Comparison of ENCODE assay signal across 19 mouse cellular contexts in the genomic region with DNA sequence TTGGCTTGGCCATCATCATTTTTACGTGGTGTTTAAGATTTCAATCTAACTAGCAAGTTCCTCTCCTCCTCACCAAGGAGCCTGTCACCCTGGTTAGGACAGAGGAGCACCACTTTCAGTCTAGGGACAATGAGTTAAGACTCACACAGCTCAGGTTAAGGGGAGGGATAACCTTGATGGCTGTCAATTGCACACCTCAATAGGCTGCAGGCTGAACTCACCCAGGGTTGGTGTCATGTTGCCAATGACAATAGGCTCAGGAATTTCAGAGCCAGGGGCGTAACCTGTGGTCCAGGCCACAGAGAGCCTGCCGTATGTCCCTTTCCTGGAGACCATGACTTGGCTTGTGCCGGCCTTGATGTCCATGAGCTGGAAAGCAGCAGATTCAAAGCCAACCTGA.
"Had no signal": no experiment of that assay in that cellular context is flagged by ENCODE, and none has a peak within 500 bp of the region (broad histone marks: within the 10 kb centered on the region; RNA-seq: fewer than 3 reads in every experiment).

No protein-coding gene starts in this region.

- H3K27me3 ChIP-seq: liver, embryonic 13.5 days; midbrain, embryonic 12.5 days; midbrain, embryonic 15.5 days; neural tube, embryonic 12.5 days; neural tube, embryonic 15.5 days; stomach, embryonic 15.5 days had no signal

- H3K27ac ChIP-seq: kidney, postnatal 0 days; left cerebral cortex, adult 2 months; liver, embryonic 13.5 days; macrophage; midbrain, embryonic 12.5 days; midbrain, embryonic 15.5 days; neural tube, embryonic 12.5 days; neural tube, embryonic 15.5 days; stomach, embryonic 15.5 days had no signal

- H3K9me3 ChIP-seq: liver, embryonic 13.5 days; midbrain, embryonic 12.5 days; midbrain, embryonic 15.5 days; neural tube, embryonic 12.5 days; neural tube, embryonic 15.5 days; stomach, embryonic 15.5 days had no signal

- H3K4me3 ChIP-seq: left cerebral cortex, adult 2 months; liver, embryonic 13.5 days; midbrain, embryonic 12.5 days; midbrain, embryonic 15.5 days; neural tube, embryonic 12.5 days; neural tube, embryonic 15.5 days; stomach, embryonic 15.5 days had no signal

- ATAC-seq: lung, postnatal 0 days; midbrain, embryonic 15.5 days had no signal

- H3K4me2 ChIP-seq: liver, embryonic 13.5 days; lung, embryonic 14.5 days; midbrain, embryonic 12.5 days; midbrain, embryonic 15.5 days; neural tube, embryonic 12.5 days; neural tube, embryonic 15.5 days; stomach, embryonic 15.5 days had no signal

- DNase-seq: kidney, adult 8-10 months; kidney, postnatal 36 days; layer of hippocampus, postnatal 36 days; liver, embryonic 13.5 days; lung, embryonic 14.5 days; right cerebral cortex, adult 18-20 months; right cerebral cortex, postnatal 14 days; spleen, adult 18-20 months; thymus, postnatal 14 days; thymus, postnatal 4 days had no signal

- H3K9ac ChIP-seq: liver, embryonic 13.5 days; lung, embryonic 14.5 days; midbrain, embryonic 12.5 days; midbrain, embryonic 15.5 days; neural tube, embryonic 12.5 days; neural tube, embryonic 15.5 days; stomach, embryonic 15.5 days had no signal

- H3K4me1 ChIP-seq: liver, embryonic 13.5 days; midbrain, embryonic 12.5 days; midbrain, embryonic 15.5 days; neural tube, embryonic 12.5 days; neural tube, embryonic 15.5 days; stomach, embryonic 15.5 days had no signal

- H3K36me3 ChIP-seq: liver, embryonic 13.5 days; midbrain, embryonic 15.5 days; neural tube, embryonic 15.5 days; stomach, embryonic 15.5 days had no signal
